Mouse (Mus musculus) stomach, postnatal 0 days (tissue): Measurements from ENCODE around the gene Pop7. TPM values are rescaled to one million over a fixed set of nuclear protein-coding genes. Genes with fewer than 3 reads are reported as not detected.
A peak's percentile ranks its signal among the peaks of the same experiment; 100 is the strongest.

Source experiments
- ATAC-seq: fragments of 200-750 bp; cut with Nextera tagmentation; 2 replicates; pipeline ENCODE4 v1.8.0; 2017; ENCODE audit not compliant: low FRiP score, low TSS enrichment
- DNase-seq: peaks from one replicate; pipeline ENCODE4 v3.0.0-alpha.2; 2016; ENCODE audit warnings: low spot score
- H3K27ac ChIP-seq: fragments of 300-500 bp; sonication (generic); replicated peaks from 2 replicates; pipeline ENCODE4 v1.5.1; 2014; ENCODE audit warnings: mild to moderate bottlenecking, control low read depth
- H3K27me3 ChIP-seq: fragments of 300-500 bp; sonication (generic); 2 replicates; pipeline ENCODE4 v1.6.1; 2014; ENCODE audit warnings: low read length; ENCODE audit not compliant: control insufficient read depth, insufficient read depth
- H3K36me3 ChIP-seq: fragments of 300-500 bp; sonication (generic); 2 replicates; pipeline ENCODE4 v1.6.1; 2014; ENCODE audit warnings: low read length, mixed read lengths; ENCODE audit not compliant: control insufficient read depth, insufficient read depth
- H3K4me1 ChIP-seq: fragments of 300-500 bp; sonication (generic); replicated peaks from 2 replicates; pipeline ENCODE4 v1.6.1; 2014; ENCODE audit warnings: antibody characterized with exemption; ENCODE audit not compliant: control insufficient read depth, insufficient read depth
- H3K4me2 ChIP-seq: fragments of 300-500 bp; sonication (generic); replicated peaks from 2 replicates; pipeline ENCODE4 v1.6.1; 2014; ENCODE audit warnings: low read depth, mild to moderate bottlenecking, control low read depth, moderate library complexity
- H3K4me3 ChIP-seq: fragments of 300-500 bp; sonication (generic); 2 replicates; pipeline ENCODE4 v1.5.1; 2014; ENCODE audit warnings: low read depth, low read length, control low read depth
- H3K9ac ChIP-seq: fragments of 300-500 bp; sonication (generic); 2 replicates; pipeline ENCODE4 v1.6.1; 2014; ENCODE audit warnings: mild to moderate bottlenecking, low read length, control low read depth, mixed read lengths
- H3K9me3 ChIP-seq: fragments of 300-500 bp; sonication (generic); 2 replicates; pipeline ENCODE4 v1.6.1; 2016; ENCODE audit warnings: low read length; ENCODE audit not compliant: control insufficient read depth
- CTCF ChIP-seq: IDR thresholded peaks from 2 replicates; pipeline ENCODE4 v1.5.1; 2016; ENCODE audit warnings: antibody characterized with exemption, low read depth, mild to moderate bottlenecking, moderate library complexity
- EP300 ChIP-seq: optimal IDR thresholded peaks from 2 replicates; pipeline ENCODE3; 2016; ENCODE audit warnings: antibody characterized with exemption
- WGBS: fragments of 180-500 bp; shearing (Covaris S2); extraction: QIAGEN DNeasy Blood & Tissue Kit; methylation state at CpG from one replicate; pipeline ENCODE4 v1.1.7; 2014; 5-methylcytosine and 5-hydroxymethylcytosine counted together
- polyA plus RNA-seq: library from polyadenylated mRNA; unstranded; fragments of >200 nt; fragmentation: Nextera tagmentation; extraction: Ambion mirVana; gene quantifications from 2 replicates; pipeline ENCODE4 v1.2.1, GENCODE M21; 2015

Pop7 gene
- 37.9 and 39.9 TPM in 2 replicates for polyA plus RNA-seq

DNA sequence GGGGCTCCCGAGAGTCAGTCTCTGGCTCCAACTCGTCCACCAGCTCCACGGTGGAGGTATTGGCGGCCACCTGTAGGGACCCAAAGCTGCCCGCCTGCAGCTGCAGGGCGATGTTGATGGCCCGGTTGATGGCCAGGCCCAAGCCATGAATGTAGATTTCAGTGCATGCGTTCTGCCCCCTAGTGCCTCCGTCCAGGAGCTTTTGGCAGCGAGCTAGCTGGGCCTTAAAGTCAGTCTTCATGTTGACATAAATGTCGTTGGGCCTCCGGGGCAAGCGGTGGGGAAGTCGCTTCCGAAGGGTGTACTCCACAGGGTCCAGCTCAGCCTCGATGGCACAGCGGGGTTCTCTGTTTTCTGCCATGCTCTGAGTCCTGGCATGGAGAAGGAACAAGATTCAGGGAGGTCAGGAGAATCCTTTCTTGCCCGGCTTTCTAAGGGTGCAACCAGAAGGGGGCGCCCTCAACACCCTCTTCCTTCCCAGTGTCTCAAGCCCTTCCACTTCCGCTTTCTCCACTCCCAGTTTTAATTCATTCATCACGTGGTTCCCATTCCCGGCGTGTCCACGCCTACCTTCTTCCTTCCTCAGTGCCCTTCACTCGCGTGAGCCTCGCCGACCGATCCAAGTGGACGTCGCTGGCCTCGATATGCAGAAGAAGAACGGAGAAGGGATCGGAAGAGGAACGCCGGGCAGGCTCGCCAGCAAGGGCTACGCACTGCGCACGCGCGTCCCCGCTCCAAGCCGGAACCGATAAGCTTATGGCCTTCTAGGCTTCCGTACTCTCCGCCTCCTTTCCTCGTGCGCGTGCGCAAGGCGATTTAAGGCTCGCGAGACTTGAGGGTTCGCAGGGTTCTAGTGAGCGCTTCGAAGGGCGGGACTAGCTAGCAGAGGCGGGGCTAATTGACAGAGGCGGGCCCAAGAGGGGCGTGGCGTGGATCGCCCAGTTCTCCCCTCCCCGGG lies at the start of gene Pop7:
Gene Pop7 (minus strand): TSS at position 810 of the 958 bp plus-strand sequence.
- Histone ChIP-seq H3K27me3 (no peaks in the 10 kb centered on the region), H3K4me1 (peaks cover 6% of the 10 kb centered on the region), H3K4me3 (peak within 1 kb of the TSS; percentile 51), H3K36me3 (no peaks in the 10 kb centered on the region), H3K9me3 (no peaks in the 10 kb centered on the region), H3K9ac (peak within 1 kb of the TSS; percentile 80), H3K4me2 (peak within 1 kb of the TSS; percentile 71), H3K27ac (peak within 1 kb of the TSS; percentile 96)
- TF ChIP-seq EP300 = peak; percentile 68
- peak; percentile 85 for TF ChIP-seq CTCF
- WGBS = 1% methylated on average over 64 of the region's 64 CpGs
- peak; percentile 100 for DNase-seq
- ATAC-seq = peak; percentile 95

DNA sequence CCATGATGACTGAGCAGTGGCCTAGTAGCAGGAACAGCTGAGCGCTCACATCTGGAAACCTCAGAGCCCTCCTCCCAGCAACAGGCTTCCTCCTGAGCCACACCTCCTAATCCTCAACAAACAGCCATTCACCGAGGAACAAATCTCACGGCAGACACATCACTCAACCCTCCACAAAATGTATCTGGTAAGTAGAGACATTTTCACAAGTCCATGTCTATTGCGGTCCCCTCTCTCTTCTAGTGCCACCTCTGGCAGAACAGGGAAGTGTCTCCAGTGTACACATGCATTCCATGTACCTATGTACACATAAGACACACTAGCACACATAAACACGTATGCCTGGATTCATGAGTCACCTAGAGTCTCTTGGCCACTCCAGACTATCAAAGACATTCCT lies 48.8 kb upstream of the Pop7 start:
- Histone ChIP-seq H3K27me3 (no peaks in the 10 kb centered on the region), H3K9ac (no peak overlapping the region), H3K4me2 (no peak overlapping the region), H3K4me3 (no peak overlapping the region), H3K36me3 (no peaks in the 10 kb centered on the region), H3K4me1 (no peaks in the 10 kb centered on the region), H3K9me3 (no peaks in the 10 kb centered on the region), H3K27ac (no peak overlapping the region)
- ATAC-seq (no peak), DNase-seq (no peak)
- 60% methylated on average over 5 of the region's 5 CpGs for WGBS
- no peak for TF ChIP-seq EP300
- peak; percentile 59 for TF ChIP-seq CTCF

DNA sequence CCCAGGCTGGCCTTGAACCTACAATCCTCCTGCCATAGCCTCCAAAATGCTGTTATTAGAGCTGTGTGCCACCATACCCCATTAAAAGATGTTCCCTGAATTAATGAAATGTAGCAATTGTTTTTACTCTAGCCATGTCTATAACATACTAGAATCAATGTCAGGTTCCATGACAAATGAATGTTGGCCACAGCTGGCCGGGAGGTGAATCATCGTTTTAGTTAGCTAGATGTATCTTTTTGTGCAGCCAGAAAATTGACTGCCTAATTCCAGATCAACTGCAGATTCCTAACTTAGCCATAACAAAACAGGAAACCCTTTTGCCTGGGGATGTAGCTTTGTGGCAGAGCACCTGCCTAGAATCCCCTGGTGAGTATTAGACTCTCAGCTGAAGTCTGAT lies 47.5 kb upstream of the Pop7 start:
- no peak for DNase-seq
- Histone ChIP-seq H3K27ac (no peak overlapping the region), H3K4me1 (no peaks in the 10 kb centered on the region), H3K27me3 (no peaks in the 10 kb centered on the region), H3K36me3 (no peaks in the 10 kb centered on the region), H3K9me3 (no peaks in the 10 kb centered on the region), H3K9ac (no peak overlapping the region), H3K4me2 (no peak overlapping the region), H3K4me3 (no peak overlapping the region)
- no peak for TF ChIP-seq CTCF
- TF ChIP-seq EP300 = no peak
- 56% methylated on average over 2 of the region's 2 CpGs for WGBS
- ATAC-seq = no peak

DNA sequence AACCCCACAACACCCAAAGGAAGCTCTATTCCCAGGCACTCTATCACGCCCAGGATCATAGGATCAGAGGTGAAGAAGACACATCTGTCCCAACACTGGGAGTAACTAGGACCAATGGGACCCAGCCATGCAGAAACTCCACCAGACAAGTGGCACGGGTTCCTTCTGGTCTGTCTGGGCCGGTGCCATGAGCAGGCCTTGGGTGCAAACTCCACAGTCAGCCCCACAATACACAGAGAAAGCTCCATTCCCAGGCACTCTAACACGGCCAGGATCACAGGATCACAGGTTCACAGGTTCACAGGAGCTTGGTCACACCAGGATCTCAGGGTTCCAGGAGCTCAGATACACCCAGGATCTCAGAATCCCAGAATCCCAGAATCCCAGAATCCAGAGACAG lies 43.3 kb upstream of the Pop7 start:
- no peak for TF ChIP-seq CTCF
- no peak for TF ChIP-seq EP300
- DNase-seq (no peak), ATAC-seq (no peak)
- Histone ChIP-seq H3K27me3 (no peaks in the 10 kb centered on the region), H3K4me3 (no peak overlapping the region), H3K9me3 (no peaks in the 10 kb centered on the region), H3K27ac (no peak overlapping the region), H3K4me2 (no peak overlapping the region), H3K36me3 (no peaks in the 10 kb centered on the region), H3K9ac (no peak overlapping the region), H3K4me1 (no peaks in the 10 kb centered on the region)
- WGBS = 72% methylated on average over 4 of the region's 4 CpGs

DNA sequence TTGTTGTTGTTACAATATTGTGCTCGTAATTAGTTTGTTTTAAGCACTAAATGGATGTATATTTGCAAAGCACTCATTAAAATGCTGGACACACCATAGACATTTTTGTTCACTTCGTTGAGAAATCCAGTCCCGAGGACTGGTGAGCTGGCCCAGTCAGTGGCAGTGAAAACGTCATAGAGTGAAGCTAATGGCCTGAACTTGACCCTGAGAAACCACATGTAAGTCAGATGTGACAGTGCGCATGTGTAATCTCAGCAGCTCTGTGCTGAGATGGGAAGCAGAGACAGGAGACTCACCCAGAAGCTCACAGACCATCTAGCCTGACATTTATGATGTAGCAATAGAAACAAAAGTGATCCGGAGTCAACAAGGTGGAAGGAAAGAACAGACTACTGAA lies 42.6 kb upstream of the Pop7 start:
- H3K4me3 ChIP-seq = no peak overlapping the region
- H3K9me3 ChIP-seq = no peaks in the 10 kb centered on the region
- H3K27me3 ChIP-seq = no peaks in the 10 kb centered on the region
- H3K4me2 ChIP-seq = no peak overlapping the region
- TF ChIP-seq CTCF (no peak), EP300 (no peak)
- H3K4me1 ChIP-seq = no peaks in the 10 kb centered on the region
- WGBS = 60% methylated on average over 6 of the region's 6 CpGs
- H3K9ac ChIP-seq = no peak overlapping the region
- ATAC-seq = no peak
- H3K36me3 ChIP-seq = no peaks in the 10 kb centered on the region
- H3K27ac ChIP-seq = no peak overlapping the region
- DNase-seq = no peak
